Mouse (Mus musculus) monocyte, adult 5-6 weeks (primary cell): ENCODE results near the gene Bco2. TPM values are rescaled to one million over a fixed set of nuclear protein-coding genes. Genes with fewer than 3 reads are reported as not detected.
A peak's percentile ranks its signal among the peaks of the same experiment; 100 is the strongest.

ENCODE experiments used
- ATAC-seq: fragments of 153-309, 156-312 bp; replicated peaks from 2 replicates; pipeline ENCODE4 v1.8.0; 2017; ENCODE audit warnings: mild to moderate bottlenecking; ENCODE audit not compliant: low TSS enrichment, insufficient number of reproducible peaks, severe bottlenecking, poor library complexity, low FRiP score
- total RNA-seq: library from RNA; stranded (forward); fragments of 200-1000, 200-491, 200-594 nt; gene quantifications from 3 replicates; pipeline ENCODE4 v1.2.3, GENCODE M21; 2017

The Bco2 gene
- total RNA-seq, 1 experiment from 2014 or later: 1.9 TPM

DNA sequence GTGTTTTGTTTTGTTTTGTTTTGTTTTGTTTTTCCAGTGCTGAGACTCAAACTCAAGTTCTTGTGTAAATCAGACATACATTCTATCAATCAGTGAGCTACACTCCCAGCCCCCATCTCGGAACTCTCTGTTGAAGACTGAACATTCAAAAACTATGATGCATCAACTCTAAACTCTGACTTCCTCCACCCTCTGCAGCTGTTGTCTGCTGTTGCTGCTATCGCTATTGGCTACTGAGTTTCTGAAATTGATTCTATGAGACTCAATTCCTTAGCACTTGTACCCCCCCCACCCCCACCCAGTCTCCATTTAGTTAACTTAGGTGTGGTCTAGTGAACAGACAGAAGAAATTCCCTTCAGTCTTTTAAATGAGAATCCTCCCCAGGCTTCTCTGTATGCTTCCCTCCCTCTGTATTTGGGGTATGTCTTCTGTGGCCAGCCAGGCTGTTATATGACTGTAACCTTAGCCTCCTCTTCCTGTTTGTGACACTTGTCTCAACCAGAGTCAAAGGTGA lies 63.4 kb downstream of the Bco2 start:
- ATAC-seq: no peak

- ATAC-seq: peak; percentile 76
These were observed 64.1 kb downstream of the Bco2 start for GRCm38 (mm10) chr9:50490836-50491235.

DNA sequence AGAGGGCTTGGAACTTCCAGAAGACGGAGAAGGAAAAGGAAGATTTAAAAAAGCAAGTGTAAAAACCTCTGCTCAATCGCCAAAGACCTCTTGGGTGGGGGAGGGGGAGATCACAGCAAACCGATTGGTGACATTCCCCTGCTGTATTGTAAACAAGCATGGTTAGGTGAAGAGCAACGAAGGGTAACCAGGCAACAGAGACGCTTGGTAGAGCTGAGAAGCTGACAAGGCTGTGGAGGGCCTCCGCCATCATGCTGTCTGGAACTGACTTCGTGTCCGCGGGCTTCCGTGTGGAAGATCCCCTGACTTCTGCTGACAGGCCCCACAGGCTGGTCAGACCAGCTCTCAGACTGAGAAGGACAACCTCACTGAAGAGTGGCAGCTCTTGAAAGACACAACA lies 69.5 kb downstream of the Bco2 start:
- ATAC-seq: no peak

Other genes starting within 250 kb of the Bco2 start
- 124 to 152 TPM (median 139 TPM) in 3 replicates for gene Rpl10-ps3, start 210.2 kb downstream of the Bco2 start, total RNA-seq
- not detected in 3 replicates for gene Plet1, start 60.7 kb downstream of the Bco2 start, total RNA-seq
- 81.1 to 126 TPM (median 108 TPM) in 3 replicates for gene Pts, start 26.5 kb downstream of the Bco2 start, total RNA-seq
- gene Il18, start 354 bp downstream of the Bco2 start, total RNA-seq: 8.6 to 26.9 TPM (median 10.2 TPM) in 3 replicates
- not detected in 3 replicates for gene Tex12, start 6.1 kb upstream of the Bco2 start, total RNA-seq
- gene Sdhd, start 48.6 kb upstream of the Bco2 start, total RNA-seq: 89.9 to 129 TPM (median 106 TPM) in 3 replicates
- 95.8 to 107 TPM (median 98.7 TPM) in 3 replicates for gene Timm8b, start 48.7 kb upstream of the Bco2 start, total RNA-seq
- gene Pih1d2, start 62.1 kb upstream of the Bco2 start, total RNA-seq: 2.2 TPM in 1 of 3 replicates, not detected in the others
- 22.0 to 44.9 TPM (median 38.8 TPM) in 3 replicates for gene Nkapd1, start 62.3 kb upstream of the Bco2 start, total RNA-seq
- 19.0 to 26.5 TPM (median 26.5 TPM) in 3 replicates for gene Dlat, start 104.6 kb upstream of the Bco2 start, total RNA-seq
- 0.39 to 0.57 TPM in 2 of 3 replicates, not detected in the other for gene Dixdc1, start 184.3 kb upstream of the Bco2 start, total RNA-seq
- not detected in 3 replicates for gene 2310030G06Rik, start 191.4 kb upstream of the Bco2 start, total RNA-seq
- not detected in 3 replicates for gene Cryab, start 196.1 kb upstream of the Bco2 start, total RNA-seq
- not detected in 3 replicates for gene Hspb2, start 197.2 kb upstream of the Bco2 start, total RNA-seq
- 6.5 to 16.5 TPM (median 8.1 TPM) in 3 replicates for gene Fdxacb1, start 213.1 kb upstream of the Bco2 start, total RNA-seq
- 10.3 to 16.5 TPM (median 11.1 TPM) in 3 replicates for gene Alg9, start 219.8 kb upstream of the Bco2 start, total RNA-seq
- 13.2 to 26.7 TPM (median 16.7 TPM) in 3 replicates for gene 1110032A03Rik, start 220.3 kb upstream of the Bco2 start, total RNA-seq